In genomic region chr2:114174651-114175484, GRCm38 (mm10) we compare ENCODE assay signal across 8 mouse cellular contexts. TPM values are rescaled to one million over a fixed set of nuclear protein-coding genes. Genes with fewer than 3 reads are reported as not detected.
A peak's percentile ranks its signal among the peaks of the same experiment; 100 is the strongest.
DNase-seq lines count a peak whose midpoint lies in the region; ATAC-seq and TF ChIP-seq lines count a peak whose summit lies in the region.

No protein-coding gene starts in this region.

- under 1% methylated on average over 44 of the region's 44 CpGs for WGBS in forebrain, embryonic 16.5 days
- under 1% methylated on average over 44 of the region's 44 CpGs for WGBS in lung, embryonic 14.5 days
- WGBS in olfactory bulb, adult 2 months: under 1% methylated on average over 44 of the region's 44 CpGs
- WGBS in thymus, adult 2 months: under 1% methylated on average over 44 of the region's 44 CpGs

- H3K27me3 ChIP-seq in MEL (ENCODE audit: control insufficient read depth in 1 of 2, insufficient read depth in 2 of 2, low read length in 2 of 2): no peaks in the 10 kb centered on the region; a peak in 1 of 4 replicates
- no peaks in the 10 kb centered on the region for H3K27me3 ChIP-seq in forebrain, embryonic 16.5 days (replicated peaks; ENCODE audit: control insufficient read depth, insufficient read depth, low read length)
- no peaks in the 10 kb centered on the region for H3K27me3 ChIP-seq in lung, embryonic 14.5 days (ENCODE audit: insufficient read depth, low read length)
- no peaks in the 10 kb centered on the region for H3K27me3 ChIP-seq in thymus, adult 2 months (ENCODE audit: control insufficient read depth, insufficient read depth, low read length)

- peak; percentile 33 for TF ChIP-seq RAD21 in MEL (IDR thresholded peaks at IDR 0.05; ENCODE audit: low read depth, low read length)

- intact Hi-C loops in heart, postnatal 36 days (cut with DNase I): loop anchor here (1.0 kb wide), 1 partner anchor 26 kb away; the partner anchor contains the start of gene Zfp770

- DNase-seq in MEL (ENCODE audit: low read depth, low spot score): peak; percentile 92
- DNase-seq in cerebellum, adult 18-20 months: peak; percentile 82 to 88
- DNase-seq in heart, postnatal 36 days: peak; percentile 78 to 79
- DNase-seq in layer of hippocampus, adult 2 months (ENCODE audit: low spot score in 2 of 2): peak; percentile 81 to 88
- DNase-seq in lung, embryonic 14.5 days: peak; percentile 91
- DNase-seq in thymus, adult 2 months: peak; percentile 72

- peak overlapping the region; percentile 30 for H3K27ac ChIP-seq in MEL (ENCODE audit: control insufficient read depth, low read depth, low read length)
- peak overlapping the region; percentile 10; the same call in 1 of the 2 replicates for H3K27ac ChIP-seq in forebrain, embryonic 16.5 days (ENCODE audit: low read length)
- peak overlapping the region; percentile 89 for H3K27ac ChIP-seq in layer of hippocampus, adult 2 months
- no peak overlapping the region for H3K27ac ChIP-seq in lung, embryonic 14.5 days (ENCODE audit: low read depth)
- no peak overlapping the region for H3K27ac ChIP-seq in olfactory bulb, adult 2 months (ENCODE audit: insufficient read depth, low read depth, low read length)
- H3K27ac ChIP-seq in thymus, adult 2 months (ENCODE audit: control insufficient read depth, insufficient read depth, low read length): no peak overlapping the region

- peak overlapping the region; percentile 98 for H3K9ac ChIP-seq in MEL (ENCODE audit: control insufficient read depth, low read depth, low read length, poor library complexity, severe bottlenecking)
- H3K9ac ChIP-seq in forebrain, embryonic 16.5 days (replicated peaks; ENCODE audit: low read depth, low read length): peak overlapping the region; percentile 87
- H3K9ac ChIP-seq in lung, embryonic 14.5 days: peak overlapping the region; percentile 90

- no peaks in the 10 kb centered on the region for H3K9me3 ChIP-seq in MEL (replicated peaks; ENCODE audit: insufficient read depth, low read length)
- no peaks in the 10 kb centered on the region for H3K9me3 ChIP-seq in forebrain, embryonic 16.5 days (ENCODE audit: control insufficient read depth, low read length)
- no peaks in the 10 kb centered on the region for H3K9me3 ChIP-seq in lung, embryonic 14.5 days (ENCODE audit: low read depth, low read length)

- H3K4me3 ChIP-seq in MEL (ENCODE audit: control insufficient read depth in 1 of 2, insufficient read depth in 1 of 2, low read depth in 2 of 2, low read length in 2 of 2): peak overlapping the region; percentile 92 to 100
- peak overlapping the region; percentile 83 for H3K4me3 ChIP-seq in forebrain, embryonic 16.5 days (replicated peaks; ENCODE audit: low read length)
- peak overlapping the region; percentile 98 for H3K4me3 ChIP-seq in layer of hippocampus, adult 2 months
- peak overlapping the region; percentile 91 for H3K4me3 ChIP-seq in lung, embryonic 14.5 days (ENCODE audit: low read depth, low read length)
- peak overlapping the region; percentile 78 for H3K4me3 ChIP-seq in olfactory bulb, adult 2 months (ENCODE audit: insufficient read depth, low read depth, low read length)
- peak overlapping the region; percentile 90 for H3K4me3 ChIP-seq in thymus, adult 2 months (ENCODE audit: control insufficient read depth, insufficient read depth, low read length)

- peaks cover 5 to 7% of the 10 kb centered on the region in 2 experiments; a peak in 3 of 4 replicates for H3K4me1 ChIP-seq in MEL (ENCODE audit: control insufficient read depth in 1 of 2, insufficient read depth in 2 of 2, low read length in 2 of 2)
- H3K4me1 ChIP-seq in forebrain, embryonic 16.5 days (replicated peaks; ENCODE audit: control insufficient read depth, insufficient read depth, low read length): peaks cover 13% of the 10 kb centered on the region
- 0 out of 2 replicates have a peak, but pooled peaks cover 7% of the 10 kb centered on the region for H3K4me1 ChIP-seq in lung, embryonic 14.5 days (ENCODE audit: insufficient read depth)
- H3K4me1 ChIP-seq in olfactory bulb, adult 2 months (ENCODE audit: control insufficient read depth, insufficient read depth, low read length): no peaks in the 10 kb centered on the region
- peaks cover 3% of the 10 kb centered on the region for H3K4me1 ChIP-seq in thymus, adult 2 months (replicated peaks; ENCODE audit: control insufficient read depth, insufficient read depth, low read length)

- ATAC-seq in forebrain, embryonic 16.5 days: peak; percentile 98
- ATAC-seq in lung, embryonic 14.5 days (ENCODE audit: insufficient read depth): peak; percentile 96

- TF ChIP-seq POLR2A in MEL (IDR thresholded peaks at IDR 0.05; ENCODE audit: control insufficient read depth in 1 of 2, insufficient read depth in 1 of 2, low read depth in 1 of 2, low read length in 2 of 2, poor library complexity in 1 of 2): peak; percentile 97 to 99
- TF ChIP-seq POLR2A in olfactory bulb, adult 2 months (IDR thresholded peaks at IDR 0.05; ENCODE audit: insufficient read depth, low read depth, low read length): peak; percentile 66; the same call in 1 of the 2 replicates
- TF ChIP-seq POLR2A in thymus, adult 2 months (IDR thresholded peaks at IDR 0.05; ENCODE audit: control insufficient read depth, extremely low read depth, insufficient read depth, low read length, poor library complexity): peak; percentile 87

- H3K4me2 ChIP-seq in forebrain, embryonic 16.5 days (ENCODE audit: low read length): peak overlapping the region; percentile 94
- peak overlapping the region; percentile 85 for H3K4me2 ChIP-seq in lung, embryonic 14.5 days

- TF ChIP-seq CTCF in MEL (IDR thresholded peaks at IDR 0.05 in 2 of 3, conservative IDR thresholded peaks at IDR 0.05 in 1 of 3; ENCODE audit: control insufficient read depth in 1 of 3, insufficient read depth in 1 of 3, low read depth in 2 of 3, low read length in 3 of 3, poor library complexity in 1 of 3, severe bottlenecking in 1 of 3): peak; percentile 3 to 59 (median 34); a peak in 3 of 6 replicates
- TF ChIP-seq CTCF in layer of hippocampus, adult 2 months (conservative IDR thresholded peaks at IDR 0.05): peak; percentile 88
- peak; percentile 89 for TF ChIP-seq CTCF in lung, embryonic 14.5 days (IDR thresholded peaks at IDR 0.05; ENCODE audit: low read depth)
- no peak for TF ChIP-seq CTCF in olfactory bulb, adult 2 months (IDR thresholded peaks at IDR 0.05; ENCODE audit: insufficient read depth, low read depth, low read length)
- TF ChIP-seq CTCF in thymus, adult 2 months (IDR thresholded peaks at IDR 0.05; ENCODE audit: borderline replicate concordance, control insufficient read depth, extremely low read depth, insufficient read depth, low read length, poor library complexity): 0 out of 2 replicates have a peak, but pooled peaks have one; percentile 40

- peaks cover 5 to 12% of the 10 kb centered on the region in 2 experiments for H3K36me3 ChIP-seq in MEL (ENCODE audit: control insufficient read depth in 1 of 2, insufficient read depth in 2 of 2, low read length in 2 of 2)
- no peaks in the 10 kb centered on the region for H3K36me3 ChIP-seq in forebrain, embryonic 16.5 days (ENCODE audit: control insufficient read depth, insufficient read depth)
- peaks cover 15% of the 10 kb centered on the region for H3K36me3 ChIP-seq in lung, embryonic 14.5 days (ENCODE audit: insufficient read depth)
- peaks cover 8% of the 10 kb centered on the region; the same call in 1 of the 2 replicates for H3K36me3 ChIP-seq in thymus, adult 2 months (ENCODE audit: control insufficient read depth, insufficient read depth, low read length)

- H3K79me2 ChIP-seq in MEL (ENCODE audit: control insufficient read depth, insufficient read depth, low read length, poor library complexity): peaks cover 26% of the 10 kb centered on the region

- no peak for TF ChIP-seq EP300 in MEL (IDR thresholded peaks at IDR 0.05; ENCODE audit: low read depth in 1 of 2, low read length in 2 of 2)

TF ChIP-seq in MEL, 35 proteins besides CTCF, POLR2A, EP300 and RAD21 (continues in another document):
- TF ChIP-seq KAT2A (conservative IDR thresholded peaks at IDR 0.05; ENCODE audit: low read depth, low read length) (peak; percentile 65; the same call in 1 of the 2 replicates), HCFC1 (IDR thresholded peaks at IDR 0.05; ENCODE audit: low read depth, low read length) (peak; percentile 87), POLR2AphosphoS2 (IDR thresholded peaks at IDR 0.05; ENCODE audit: low read length) (peak; percentile 87), UBTF (IDR thresholded peaks at IDR 0.05; ENCODE audit: borderline replicate concordance, insufficient read depth, low read depth, low read length) (no peak), MAFK (IDR thresholded peaks at IDR 0.05; ENCODE audit: borderline replicate concordance, low read depth, low read length) (no peak), CHD2 (IDR thresholded peaks at IDR 0.05; ENCODE audit: low read length) (no peak), SMC3 (IDR thresholded peaks at IDR 0.05; ENCODE audit: low read depth, low read length) (peak; percentile 34; the same call in 1 of the 2 replicates), GABPA (IDR thresholded peaks at IDR 0.05; ENCODE audit: low read depth, low read length) (no peak), ELF1 (IDR thresholded peaks at IDR 0.05; ENCODE audit: low read depth, low read length) (peak; percentile 87), TBP (IDR thresholded peaks at IDR 0.05; ENCODE audit: low read depth, low read length) (peak; percentile 69; the same call in 1 of the 2 replicates)

RNA-seq across cellular contexts. Expression of gene Aqr, which starts 12.0 kb away (rescaled TPM):
- 45.9 and 47.7 TPM in 2 replicates for total RNA-seq in MEL (2012; rRNA removed)
- 100 to 1,000 TPM in 1 of 2 experiments, 10 to 100 TPM in 1; 69.1 to 143 TPM for polyA plus RNA-seq in MEL (2012; ENCODE audit: insufficient read depth in 1 of 2, insufficient read length in 2 of 2, low read depth in 1 of 2, low replicate concordance in 2 of 2, missing spikeins in 1 of 2)
- 41.8 and 50.8 TPM in 2 replicates for polyA plus RNA-seq in forebrain, embryonic 16.5 days (2015; fragmentation: Nextera tagmentation; extraction: Ambion mirVana)
- total RNA-seq in heart, postnatal 36 days (2021): 10 to 100 TPM; 18.1 to 19.3 TPM
- total RNA-seq in layer of hippocampus, adult 2 months (2021): 10 to 100 TPM; 28.6 to 29.5 TPM
- 51.8 and 56.5 TPM in 2 replicates for polyA plus RNA-seq in lung, embryonic 14.5 days (2014; fragmentation: Nextera tagmentation; extraction: Ambion mirVana)
- polyA plus RNA-seq in olfactory bulb, adult 2 months (2012; ENCODE audit: insufficient read depth, insufficient read length, low replicate concordance, missing spikeins): not detected in 2 replicates
- polyA plus RNA-seq in thymus, adult 2 months (2012; rRNA removed): 35.3 and 36.2 TPM in 2 replicates

RNA-seq across cellular contexts. Expression of gene Zfp770, which starts 26.4 kb away (rescaled TPM):
- total RNA-seq in MEL (2012; rRNA removed): 6.0 and 6.6 TPM in 2 replicates
- polyA plus RNA-seq in MEL (2012; ENCODE audit: insufficient read depth in 1 of 2, insufficient read length in 2 of 2, low read depth in 1 of 2, low replicate concordance in 2 of 2, missing spikeins in 1 of 2): 1 to 10 TPM in 1 of 2 experiments, not detected in 1; 9.6 TPM
- polyA plus RNA-seq in forebrain, embryonic 16.5 days (2015; fragmentation: Nextera tagmentation; extraction: Ambion mirVana): 5.2 and 6.0 TPM in 2 replicates
- total RNA-seq in heart, postnatal 36 days (2021): 10 to 100 TPM; 14.6 to 16.3 TPM
- total RNA-seq in layer of hippocampus, adult 2 months (2021): 10 to 100 TPM; 20.3 to 21.2 TPM
- 5.9 and 6.3 TPM in 2 replicates for polyA plus RNA-seq in lung, embryonic 14.5 days (2014; fragmentation: Nextera tagmentation; extraction: Ambion mirVana)
- polyA plus RNA-seq in olfactory bulb, adult 2 months (2012; ENCODE audit: insufficient read depth, insufficient read length, low replicate concordance, missing spikeins): not detected in 2 replicates
- 3.4 and 4.3 TPM in 2 replicates for polyA plus RNA-seq in thymus, adult 2 months (2012; rRNA removed)

Comparison
In these comparisons a context has a peak if more than half of its experiments do, and no peak if none do; other contexts are left out.
1. H3K27ac ChIP-seq: peak in MEL (single experiment), forebrain, embryonic 16.5 days (single experiment) and layer of hippocampus, adult 2 months (single experiment); none in lung, embryonic 14.5 days (single experiment), olfactory bulb, adult 2 months (single experiment) and thymus, adult 2 months (single experiment).
2. Peak in every context shown above with its lines, with median percentiles within 50 percentile points of each other: DNase-seq, H3K4me3 ChIP-seq, H3K9ac ChIP-seq and POLR2A ChIP-seq.